Mouse (Mus musculus): ENCODE data around the gene Akr1b8.

- TF ChIP-seq ZNF384 (IDR thresholded peaks at IDR 0.05; ENCODE audit: low read depth, low read length) (no peak), HCFC1 (IDR thresholded peaks at IDR 0.05; ENCODE audit: borderline replicate concordance, insufficient read depth, low read length) (no peak), ZC3H11A (IDR thresholded peaks at IDR 0.05; ENCODE audit: borderline replicate concordance, low read depth, low read length) (no peak), CHD2 (IDR thresholded peaks at IDR 0.05; ENCODE audit: low read depth, low read length) (no peak), MAFK (IDR thresholded peaks at IDR 0.05; ENCODE audit: insufficient read depth, low read depth, low read length) (no peak)
Observed at GRCm38 (mm10) chr6:34352401-34352800, 1.5 kb upstream of the Akr1b8 start.

All from ES-E14 (cell line).